Mouse (Mus musculus) frontal cortex, postnatal 10 days (tissue): ENCODE measurements around the gene Map2k7.

ENCODE experiments used
- DNase-seq, 2 experiments: peaks; one replicate each; pipeline ENCODE4 v3.0.0; 2022; ENCODE audit warnings: low spot score in 2 of 2, mixed read lengths in 1 of 2

Gene Map2k7

GRCm38 (mm10) chr8:4238434-4239192, at the start of gene Map2k7, which contains the start of gene Gm49320:
Gene Map2k7, plus strand, starts transcription at chr8:4238740.
Gene Gm49320, plus strand, starts transcription at chr8:4238865.
- DNase-seq: peak; percentile 100

- DNase-seq: no peak
Measured at GRCm38 (mm10) chr8:4189031-4189722, 49.4 kb upstream of the Map2k7 start.

- DNase-seq: no peak
Measured at GRCm38 (mm10) chr8:4192305-4192704, 46.2 kb upstream of the Map2k7 start.

- DNase-seq: peak; percentile 81 to 89
Measured at GRCm38 (mm10) chr8:4192807-4193587, 45.5 kb upstream of the Map2k7 start.

- no peak for DNase-seq
Measured at GRCm38 (mm10) chr8:4193588-4193894, 45.0 kb upstream of the Map2k7 start.

DNA sequence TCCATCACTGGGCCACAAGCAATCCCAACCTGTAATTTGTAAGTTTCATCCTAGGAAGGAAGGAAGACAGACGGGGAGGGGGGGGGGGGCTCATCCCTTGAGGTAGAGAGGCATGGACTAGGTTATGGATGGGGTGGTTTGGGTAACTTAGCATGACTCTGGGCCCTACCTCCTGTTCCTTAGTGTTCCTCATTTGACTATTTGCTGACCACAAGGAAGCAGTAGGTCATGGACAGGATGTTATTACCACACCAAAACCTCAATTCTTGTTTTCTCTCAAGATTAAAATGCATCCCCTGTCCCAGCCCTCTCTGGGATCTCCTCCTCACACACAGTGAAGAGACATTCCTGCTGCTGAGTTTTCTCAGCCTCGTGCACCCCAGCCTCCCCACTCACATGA, 37.2 kb upstream of the Map2k7 start:
- no peak for DNase-seq

GRCm38 (mm10) chr8:4205246-4206123, 33.1 kb upstream of the Map2k7 start:
- DNase-seq: no peak

- no peak for DNase-seq
Measured at GRCm38 (mm10) chr8:4206182-4207015, 32.1 kb upstream of the Map2k7 start.

DNA sequence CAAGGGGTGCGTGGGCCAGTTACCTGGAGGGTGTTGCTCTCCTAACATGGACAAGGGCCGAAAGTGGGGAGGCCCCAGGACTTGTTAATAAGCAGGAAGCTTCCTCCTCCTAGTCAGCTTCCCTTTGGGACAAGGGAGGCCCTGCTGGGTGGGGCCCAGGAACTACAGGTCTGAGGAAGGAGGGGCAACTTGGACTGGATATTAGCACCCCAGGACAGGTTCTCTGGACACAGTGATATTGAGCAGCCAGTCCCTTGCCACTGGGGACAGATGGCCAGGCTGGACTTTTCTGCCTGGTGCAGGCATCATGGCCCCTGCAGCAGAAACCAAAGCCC, 31.6 kb upstream of the Map2k7 start:
- DNase-seq: no peak

GRCm38 (mm10) chr8:4211097-4211496, 27.4 kb upstream of the Map2k7 start:
- DNase-seq: no peak

DNA sequence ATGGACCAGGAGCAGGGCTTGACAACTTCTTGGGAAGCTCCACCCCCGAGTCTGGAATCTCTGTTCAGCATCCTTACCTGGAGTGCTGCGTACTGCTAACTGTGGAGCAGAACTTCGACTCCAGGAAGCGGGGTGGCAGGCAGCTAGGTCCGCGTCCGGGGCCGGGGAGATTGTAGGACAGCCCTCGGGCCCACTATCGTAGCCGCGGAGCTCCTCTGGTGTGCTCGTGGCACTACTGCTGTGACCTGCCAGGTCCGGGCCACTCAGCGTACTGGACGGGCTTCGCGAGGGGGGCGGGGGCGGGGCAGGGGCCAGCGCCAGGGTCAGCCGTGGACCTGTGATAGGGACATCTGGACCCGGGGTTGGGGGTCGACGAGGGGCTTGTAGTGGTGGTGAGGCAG, 25.7 kb upstream of the Map2k7 start:
- DNase-seq: no peak

- DNase-seq: peak in 1 of 2 experiments; percentile 53
Measured at GRCm38 (mm10) chr8:4213210-4214005, 25.1 kb upstream of the Map2k7 start.

- no peak for DNase-seq
Measured at GRCm38 (mm10) chr8:4214006-4214980, 24.2 kb upstream of the Map2k7 start.

- no peak for DNase-seq
Measured at GRCm38 (mm10) chr8:4216296-4216695, 22.2 kb upstream of the Map2k7 start.

GRCm38 (mm10) chr8:4216791-4217621, 21.5 kb upstream of the Map2k7 start, which contains the start of gene Prr36:
Gene Prr36, minus strand, starts transcription at chr8:4217459.
- peak; percentile 71 to 74 for DNase-seq

- DNase-seq: no peak
Measured at GRCm38 (mm10) chr8:4219617-4220016, 18.9 kb upstream of the Map2k7 start.

- no peak for DNase-seq
Measured at GRCm38 (mm10) chr8:4222059-4222458, 16.5 kb upstream of the Map2k7 start.

DNA sequence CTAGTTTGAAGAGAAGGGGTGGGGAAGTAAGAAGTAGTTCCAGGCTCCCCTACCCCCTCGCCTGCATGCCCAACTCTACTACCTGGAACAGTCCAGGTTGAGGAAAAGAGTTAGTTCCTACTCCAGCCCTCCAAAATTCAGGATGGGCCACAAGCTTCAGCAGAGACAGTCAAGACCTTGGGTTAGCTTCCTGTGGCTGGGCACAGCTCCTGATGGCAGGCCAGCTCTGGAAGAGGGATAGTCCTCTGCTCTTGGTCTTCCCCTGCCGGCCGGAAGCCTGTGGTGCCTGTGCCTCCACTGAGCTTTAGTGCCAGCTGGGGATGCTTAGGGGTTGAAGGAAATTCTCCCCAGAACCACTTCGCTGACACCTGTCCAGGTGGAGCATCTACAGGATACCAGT, 12.2 kb upstream of the Map2k7 start:
- no peak for DNase-seq
